Mouse (Mus musculus) MEL (cell line): ENCODE measurements around the gene Arhgap18. TPM values are rescaled to one million over a fixed set of nuclear protein-coding genes. Genes with fewer than 3 reads are reported as not detected.

ENCODE experiments used
- DNase-seq: peaks from one replicate; pipeline ENCODE4 v3.0.0; 2011; ENCODE audit warnings: low read depth, low spot score
- H3K27ac ChIP-seq: 2 replicates; pipeline ENCODE4 v1.5.1; 2012; ENCODE audit warnings: low read depth, mild to moderate bottlenecking, control low read depth, low read length, moderate library complexity; ENCODE audit not compliant: control insufficient read depth
- H3K27me3 ChIP-seq, 2 experiments: fragments of 150-350 bp in 1 of 2; sonication (generic) in 1 of 2; 2 replicates each; pipeline ENCODE4 v1.6.1; 2012; ENCODE audit warnings: low read length in 2 of 2, mild to moderate bottlenecking in 2 of 2, improper control_type of control experiment in 1 of 2, moderate library complexity in 1 of 2; ENCODE audit not compliant: insufficient read depth in 2 of 2, control insufficient read depth in 1 of 2
- H3K36me3 ChIP-seq, 2 experiments: 2 replicates each; pipeline ENCODE4 v1.6.1; 2012 to 2014; ENCODE audit warnings: low read length in 2 of 2, improper control_type of control experiment in 1 of 2, inconsistent platforms in 1 of 2, mild to moderate bottlenecking in 1 of 2; ENCODE audit not compliant: insufficient read depth in 2 of 2, control insufficient read depth in 1 of 2
- H3K4me1 ChIP-seq, 2 experiments: fragments of 150-350 bp in 1 of 2; sonication (generic) in 1 of 2; 2 replicates each; pipeline ENCODE4 v1.6.1; 2012; ENCODE audit warnings: low read length in 2 of 2, improper control_type of control experiment in 1 of 2, mild to moderate bottlenecking in 1 of 2; ENCODE audit not compliant: insufficient read depth in 2 of 2, control insufficient read depth in 1 of 2
- H3K4me3 ChIP-seq, 2 experiments: fragments of 150-350 bp in 1 of 2; sonication (generic) in 1 of 2; 2 replicates each; pipeline ENCODE4 v1.5.1; 2012; ENCODE audit warnings: low read depth in 2 of 2, low read length in 2 of 2, mild to moderate bottlenecking in 2 of 2, moderate library complexity in 2 of 2, control low read depth in 1 of 2, improper control_type of control experiment in 1 of 2; ENCODE audit not compliant: control insufficient read depth in 1 of 2, insufficient read depth in 1 of 2
- H3K79me2 ChIP-seq: 2 replicates; pipeline ENCODE4 v1.6.1; 2012; ENCODE audit warnings: mild to moderate bottlenecking, low read length, moderate library complexity; ENCODE audit not compliant: control insufficient read depth, poor library complexity, insufficient read depth
- H3K9ac ChIP-seq: 2 replicates; pipeline ENCODE4 v1.6.1; 2012; ENCODE audit warnings: low read depth, mild to moderate bottlenecking, control low read depth, low read length, moderate library complexity; ENCODE audit not compliant: control insufficient read depth, poor library complexity, severe bottlenecking
- H3K9me3 ChIP-seq: fragments of 150-350 bp; sonication (generic); replicated peaks from 2 replicates; pipeline ENCODE4 v1.6.1; 2012; ENCODE audit warnings: mild to moderate bottlenecking, low read length, improper control_type of control experiment, moderate library complexity; ENCODE audit not compliant: insufficient read depth
- CHD1 ChIP-seq: IDR thresholded peaks from 2 replicates; pipeline ENCODE4 v1.6.1; 2012; ENCODE audit warnings: low read depth, mild to moderate bottlenecking, inconsistent platforms, low read length, improper control_type of control experiment
- CHD2 ChIP-seq: IDR thresholded peaks from 2 replicates; pipeline ENCODE4 v1.6.1; 2011; ENCODE audit warnings: low read length, improper control_type of control experiment
- CTCF ChIP-seq, 3 experiments: IDR thresholded peaks in 2 of 3; conservative IDR thresholded peaks in 1 of 3; 2 replicates each; pipeline ENCODE4 v1.5.1; 2011 to 2012; ENCODE audit warnings: low read length in 3 of 3, low read depth in 2 of 3, mild to moderate bottlenecking in 2 of 3, improper control_type of control experiment in 1 of 3, inconsistent platforms in 1 of 3, mixed read lengths in 1 of 3, moderate library complexity in 1 of 3; ENCODE audit not compliant: control insufficient read depth in 1 of 3, insufficient read depth in 1 of 3, poor library complexity in 1 of 3, severe bottlenecking in 1 of 3
- E2F4 ChIP-seq: IDR thresholded peaks from 2 replicates; pipeline ENCODE4 v1.6.1; 2011; ENCODE audit warnings: low read depth, low read length, improper control_type of control experiment, borderline replicate concordance
- ELF1 ChIP-seq: IDR thresholded peaks from 2 replicates; pipeline ENCODE4 v1.6.1; 2014; ENCODE audit warnings: low read depth, mild to moderate bottlenecking, inconsistent platforms, low read length, improper control_type of control experiment, moderate library complexity
- EP300 ChIP-seq, 2 experiments: IDR thresholded peaks; 2 replicates each; pipeline ENCODE4 v1.6.1; 2011; ENCODE audit warnings: improper control_type of control experiment in 2 of 2, low read length in 2 of 2, low read depth in 1 of 2, mild to moderate bottlenecking in 1 of 2
- ETS1 ChIP-seq: IDR thresholded peaks from 2 replicates; pipeline ENCODE4 v1.6.1; 2012; ENCODE audit warnings: low read depth, mild to moderate bottlenecking, inconsistent platforms, low read length, improper control_type of control experiment, moderate library complexity
- HCFC1 ChIP-seq: IDR thresholded peaks from 2 replicates; pipeline ENCODE4 v1.6.1; 2012; ENCODE audit warnings: low read depth, mild to moderate bottlenecking, inconsistent platforms, low read length, improper control_type of control experiment, moderate library complexity
- JUND ChIP-seq: IDR thresholded peaks from 2 replicates; pipeline ENCODE4 v1.6.1; 2011; ENCODE audit warnings: low read depth, mild to moderate bottlenecking, improper control_type of control experiment, low read length
- MAFK ChIP-seq: IDR thresholded peaks from 2 replicates; pipeline ENCODE4 v1.6.1; 2011; ENCODE audit warnings: low read depth, mild to moderate bottlenecking, low read length, improper control_type of control experiment, borderline replicate concordance
- MXI1 ChIP-seq: IDR thresholded peaks from 2 replicates; pipeline ENCODE4 v1.6.1; 2011; ENCODE audit warnings: mild to moderate bottlenecking, low read depth, low read length, improper control_type of control experiment
- MYB ChIP-seq: IDR thresholded peaks from 2 replicates; pipeline ENCODE4 v1.6.1; 2011; ENCODE audit warnings: mild to moderate bottlenecking, low read depth, low read length, improper control_type of control experiment
- POLR2A ChIP-seq, 2 experiments: IDR thresholded peaks; 2 replicates each; pipeline ENCODE4 v1.6.1; 2011 to 2012; ENCODE audit warnings: low read length in 2 of 2, mild to moderate bottlenecking in 2 of 2, control low read depth in 1 of 2, improper control_type of control experiment in 1 of 2, low read depth in 1 of 2, moderate library complexity in 1 of 2; ENCODE audit not compliant: control insufficient read depth in 1 of 2, insufficient read depth in 1 of 2, poor library complexity in 1 of 2
- POLR2AphosphoS5 ChIP-seq: IDR thresholded peaks from 2 replicates; pipeline ENCODE4 v1.6.1; 2012; ENCODE audit warnings: low read depth, borderline replicate concordance, mild to moderate bottlenecking, inconsistent platforms, low read length, moderate library complexity, mixed read lengths
- SIN3A ChIP-seq: IDR thresholded peaks from 2 replicates; pipeline ENCODE4 v1.6.1; 2012; ENCODE audit warnings: low read length, improper control_type of control experiment, inconsistent platforms
- SMC3 ChIP-seq: IDR thresholded peaks from 2 replicates; pipeline ENCODE4 v1.6.1; 2011; ENCODE audit warnings: low read depth, low read length, improper control_type of control experiment
- TAL1 ChIP-seq: IDR thresholded peaks from 2 replicates; pipeline ENCODE4 v1.6.1; 2012; ENCODE audit warnings: mild to moderate bottlenecking, inconsistent platforms, low read length, moderate library complexity, mixed read lengths
- TBP ChIP-seq: IDR thresholded peaks from 2 replicates; pipeline ENCODE4 v1.8.0; 2011; ENCODE audit warnings: low read depth, low read length, improper control_type of control experiment
- UBTF ChIP-seq: IDR thresholded peaks from 2 replicates; pipeline ENCODE4 v1.6.1; 2012; ENCODE audit warnings: low read depth, mild to moderate bottlenecking, inconsistent platforms, low read length, improper control_type of control experiment, moderate library complexity, borderline replicate concordance; ENCODE audit not compliant: insufficient read depth
- USF1 ChIP-seq: IDR thresholded peaks from 2 replicates; pipeline ENCODE4 v1.6.1; 2014; ENCODE audit warnings: low read depth, mild to moderate bottlenecking, inconsistent platforms, low read length, improper control_type of control experiment, moderate library complexity
- USF2 ChIP-seq, 2 experiments: IDR thresholded peaks; 2 replicates each; pipeline ENCODE4 v1.6.1; 2011 to 2012; ENCODE audit warnings: improper control_type of control experiment in 2 of 2, low read length in 2 of 2, borderline replicate concordance in 1 of 2, inconsistent platforms in 1 of 2, low read depth in 1 of 2, mild to moderate bottlenecking in 1 of 2; ENCODE audit not compliant: insufficient read depth in 1 of 2
- ZMIZ1 ChIP-seq: IDR thresholded peaks from 2 replicates; pipeline ENCODE4 v1.6.1; 2012; ENCODE audit warnings: low read depth, mild to moderate bottlenecking, inconsistent platforms, low read length, improper control_type of control experiment, moderate library complexity
- polyA plus RNA-seq, 2 experiments: library from polyadenylated mRNA; stranded (reverse) in 1 of 2; unstranded in 1 of 2; fragments of >175 nt in 1 of 2; fragments of >200 nt in 1 of 2; gene quantifications; 2 replicates each; pipeline versions ENCODE4 v1.2.1 to v1.2.4; 2012; ENCODE audit warnings: low replicate concordance in 2 of 2, low read depth in 1 of 2; ENCODE audit not compliant: insufficient read length in 2 of 2, insufficient read depth in 1 of 2, missing spikeins in 1 of 2
- total RNA-seq: library from RNA; depleted of rRNA; stranded (reverse); fragments of 300-350 nt; gene quantifications from 2 replicates; pipeline ENCODE4 v1.2.3, GENCODE M21; 2012

The Arhgap18 gene
- total and polyA plus RNA-seq, 3 experiments, result 3.4 to 4.4 TPM; not detected in 1

DNA sequence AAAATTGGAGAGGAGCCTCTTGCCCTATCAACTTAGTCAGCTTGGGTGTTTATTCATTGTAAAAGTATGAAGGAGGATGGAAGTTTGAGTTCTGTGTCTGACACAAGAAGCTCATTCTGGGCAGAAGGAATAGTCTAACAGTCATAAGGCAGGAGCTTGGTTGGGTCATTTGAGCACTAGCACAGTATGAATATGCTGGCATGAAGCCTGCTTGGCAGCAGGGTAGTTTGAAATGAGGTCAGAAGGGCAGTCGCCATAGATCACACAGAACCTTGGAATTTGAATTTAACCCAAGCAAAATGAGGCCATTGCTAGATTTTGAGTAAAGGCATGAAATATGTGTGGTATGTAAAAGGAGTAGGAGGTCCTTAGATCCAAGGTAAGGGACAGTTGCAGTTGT is 139.9 kb downstream of the Arhgap18 start:
- H3K9me3 ChIP-seq, result no peaks in the 10 kb centered on the region
- no peaks in the 10 kb centered on the region for H3K4me1 ChIP-seq
- H3K9ac ChIP-seq, result no peak overlapping the region
- H3K27me3 ChIP-seq, result no peaks in the 10 kb centered on the region
- H3K36me3 ChIP-seq, result no peaks in the 10 kb centered on the region
- no peak overlapping the region for H3K27ac ChIP-seq
- DNase-seq, result no peak
- H3K79me2 ChIP-seq, result no peaks in the 10 kb centered on the region
- no peak overlapping the region for H3K4me3 ChIP-seq
- no peak for TF ChIP-seq CHD2
- no peak for TF ChIP-seq MYB
- no peak for TF ChIP-seq POLR2A (IDR thresholded peaks at IDR 0.05; ENCODE audit: control insufficient read depth in 1 of 2, insufficient read depth in 1 of 2, low read depth in 1 of 2, low read length in 2 of 2, poor library complexity in 1 of 2)
- TF ChIP-seq POLR2AphosphoS5, result no peak
- TF ChIP-seq E2F4, result no peak
- no peak for TF ChIP-seq TAL1
- TF ChIP-seq ZMIZ1, result no peak
- TF ChIP-seq SMC3, result no peak
- TF ChIP-seq TBP, result no peak
- no peak for TF ChIP-seq MXI1
- TF ChIP-seq CHD1, result no peak
- TF ChIP-seq CTCF (IDR thresholded peaks at IDR 0.05 in 2 of 3, conservative IDR thresholded peaks at IDR 0.05 in 1 of 3; ENCODE audit: control insufficient read depth in 1 of 3, insufficient read depth in 1 of 3, low read depth in 2 of 3, low read length in 3 of 3, poor library complexity in 1 of 3, severe bottlenecking in 1 of 3), result no peak
- no peak for TF ChIP-seq ELF1
- no peak for TF ChIP-seq UBTF
- no peak for TF ChIP-seq USF1
- no peak for TF ChIP-seq HCFC1

- TF ChIP-seq MYB, result no peak
- 0 out of 2 replicates have a peak, but pooled peaks have one; percentile 14 for TF ChIP-seq JUND
- no peak for TF ChIP-seq MAFK
- no peak for TF ChIP-seq ETS1
- TF ChIP-seq EP300 (IDR thresholded peaks at IDR 0.05; ENCODE audit: low read depth in 1 of 2, low read length in 2 of 2), result no peak
- TF ChIP-seq HCFC1, result no peak
- no peak for TF ChIP-seq SIN3A
- no peak for TF ChIP-seq USF2 (IDR thresholded peaks at IDR 0.05; ENCODE audit: borderline replicate concordance in 1 of 2, insufficient read depth in 1 of 2, low read depth in 1 of 2, low read length in 2 of 2)
- H3K4me3 ChIP-seq, result no peak overlapping the region
- H3K4me1 ChIP-seq, result no peaks in the 10 kb centered on the region
- no peaks in the 10 kb centered on the region for H3K27me3 ChIP-seq
- H3K79me2 ChIP-seq, result no peaks in the 10 kb centered on the region
- no peak overlapping the region for H3K9ac ChIP-seq
- no peak overlapping the region for H3K27ac ChIP-seq
- peak; percentile 34 for DNase-seq
- H3K9me3 ChIP-seq, result no peaks in the 10 kb centered on the region
- H3K36me3 ChIP-seq, result no peaks in the 10 kb centered on the region
Measured at GRCm38 (mm10) chr10:26895726-26896125, 142.5 kb downstream of the Arhgap18 start.
